Mouse (Mus musculus): ENCODE results near the gene Arhgef3. TPM values are rescaled to one million over a fixed set of nuclear protein-coding genes. Genes with fewer than 3 reads are reported as not detected.

Arhgef3 gene
- polyA plus RNA-seq, 1 experiment from 2014 or later, result 4.2 TPM

DNA sequence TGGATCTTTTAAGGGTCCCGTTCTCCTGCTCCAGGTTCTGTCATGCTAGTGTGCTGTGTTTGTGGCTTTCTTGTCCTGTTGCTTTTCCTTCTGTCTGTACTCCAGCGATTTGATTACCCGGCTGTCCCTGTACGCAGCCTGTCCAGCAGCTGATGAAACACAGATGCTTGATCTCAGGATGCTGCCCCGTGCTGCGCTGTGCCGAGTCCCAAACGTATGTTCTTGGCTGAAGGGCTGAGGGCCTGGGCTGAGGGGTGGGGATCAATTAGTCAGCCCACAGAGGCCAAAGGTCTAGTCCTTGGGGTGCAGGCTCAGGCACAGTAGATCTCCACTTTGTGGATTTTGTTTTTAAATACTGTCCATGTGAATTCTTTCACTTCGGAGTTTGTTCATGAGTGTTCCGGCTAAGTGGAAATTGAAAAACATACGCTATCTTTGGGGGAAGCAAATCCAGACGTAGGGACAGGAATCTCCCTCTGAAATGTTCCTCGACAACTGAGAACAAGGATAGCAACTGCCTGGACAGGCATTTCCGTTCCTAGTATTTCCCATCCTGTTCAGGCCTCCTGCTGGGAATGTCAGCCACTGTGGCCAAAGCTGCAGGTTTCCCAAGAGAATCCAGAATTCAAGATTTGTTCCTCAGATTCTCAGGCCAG, 56.6 kb downstream of the Arhgef3 start:
- Histone ChIP-seq H3K4me1 (no peaks in the 10 kb centered on the region), H3K9me3 (no peaks in the 10 kb centered on the region), H3K4me2 (replicated peaks) (no peak overlapping the region), H3K9ac (no peak overlapping the region), H3K4me3 (no peak overlapping the region), H3K27ac (no peak overlapping the region), H3K36me3 (no peaks in the 10 kb centered on the region), H3K27me3 (replicated peaks) (no peaks in the 10 kb centered on the region)
- ATAC-seq (ENCODE audit: low FRiP score, low read depth), result no peak
- 76% methylated on average over 14 of the region's 14 CpGs for WGBS

DNA sequence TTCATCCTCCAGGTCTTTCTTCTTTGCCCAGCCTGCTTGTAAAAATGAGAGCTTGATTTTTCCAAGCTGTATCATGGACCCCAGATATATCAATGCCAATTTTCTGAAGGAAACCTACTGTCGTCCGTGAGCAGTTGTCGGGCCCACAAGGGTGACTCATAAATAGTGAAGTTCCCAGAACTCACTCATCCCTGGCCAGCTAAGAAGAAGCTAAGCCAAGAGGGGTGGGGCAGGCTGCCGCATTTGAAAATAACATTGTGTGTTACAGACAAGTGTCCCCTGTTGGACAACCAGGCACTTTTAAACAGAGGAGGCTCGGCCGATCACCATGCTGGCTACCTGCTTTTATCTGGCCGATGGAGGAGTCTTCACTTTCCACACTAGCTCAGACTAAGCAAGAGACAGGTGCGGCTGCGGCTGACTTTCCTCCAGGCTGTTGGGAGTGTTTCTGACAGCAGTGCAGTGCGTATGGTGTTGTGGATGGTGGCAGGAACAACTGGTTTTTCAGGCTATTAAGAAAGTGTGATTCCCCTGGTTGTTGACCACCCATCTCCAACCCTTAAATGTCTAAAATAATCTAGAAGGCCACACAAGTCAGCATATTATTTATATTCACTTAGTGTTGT, 58.6 kb downstream of the Arhgef3 start:
- H3K9me3 ChIP-seq, result no peaks in the 10 kb centered on the region
- H3K4me3 ChIP-seq, result no peak overlapping the region
- no peak overlapping the region for H3K9ac ChIP-seq
- no peak overlapping the region for H3K4me2 ChIP-seq (replicated peaks)
- H3K27ac ChIP-seq, result no peak overlapping the region
- WGBS, result 93% methylated on average over 10 of the region's 10 CpGs
- no peaks in the 10 kb centered on the region for H3K4me1 ChIP-seq
- no peak for ATAC-seq (ENCODE audit: low FRiP score, low read depth)
- no peaks in the 10 kb centered on the region for H3K27me3 ChIP-seq (replicated peaks)
- H3K36me3 ChIP-seq, result no peaks in the 10 kb centered on the region

DNA sequence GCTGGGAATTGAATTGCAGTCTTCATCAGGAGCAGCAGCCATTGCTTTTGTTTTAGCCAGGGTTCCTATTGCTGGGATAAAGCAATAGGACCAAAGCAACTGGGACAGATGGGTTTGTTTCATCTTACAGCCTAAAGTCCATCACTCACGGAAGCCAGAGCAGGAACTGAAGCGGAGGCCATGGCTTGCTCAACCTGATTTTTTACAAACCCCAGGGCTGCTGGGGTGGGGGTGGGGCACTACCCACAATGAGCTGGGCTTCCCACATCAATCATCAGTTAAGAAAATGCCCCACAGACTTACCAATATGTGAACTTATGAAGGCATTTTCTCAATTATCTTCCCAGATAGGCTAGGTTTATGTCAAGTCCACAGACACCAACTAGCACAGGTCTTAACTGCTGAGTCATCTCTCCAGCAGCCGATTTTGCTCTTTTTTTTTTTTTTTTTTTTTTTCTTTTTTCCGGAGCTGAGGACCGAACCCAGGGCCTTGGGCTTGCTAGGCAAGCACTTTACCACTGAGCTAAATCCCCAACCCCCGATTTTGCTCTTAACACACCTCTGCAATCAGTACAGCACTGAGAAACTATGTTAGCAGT, 59.6 kb downstream of the Arhgef3 start:
- no peak for ATAC-seq (ENCODE audit: low FRiP score, low read depth)
- H3K4me2 ChIP-seq (replicated peaks), result no peak overlapping the region
- no peak overlapping the region for H3K4me3 ChIP-seq
- 72% methylated on average over 6 of the region's 6 CpGs for WGBS
- no peak overlapping the region for H3K9ac ChIP-seq
- no peaks in the 10 kb centered on the region for H3K27me3 ChIP-seq (replicated peaks)
- H3K27ac ChIP-seq, result no peak overlapping the region
- H3K4me1 ChIP-seq, result no peaks in the 10 kb centered on the region
- no peaks in the 10 kb centered on the region for H3K36me3 ChIP-seq
- no peaks in the 10 kb centered on the region for H3K9me3 ChIP-seq

DNA sequence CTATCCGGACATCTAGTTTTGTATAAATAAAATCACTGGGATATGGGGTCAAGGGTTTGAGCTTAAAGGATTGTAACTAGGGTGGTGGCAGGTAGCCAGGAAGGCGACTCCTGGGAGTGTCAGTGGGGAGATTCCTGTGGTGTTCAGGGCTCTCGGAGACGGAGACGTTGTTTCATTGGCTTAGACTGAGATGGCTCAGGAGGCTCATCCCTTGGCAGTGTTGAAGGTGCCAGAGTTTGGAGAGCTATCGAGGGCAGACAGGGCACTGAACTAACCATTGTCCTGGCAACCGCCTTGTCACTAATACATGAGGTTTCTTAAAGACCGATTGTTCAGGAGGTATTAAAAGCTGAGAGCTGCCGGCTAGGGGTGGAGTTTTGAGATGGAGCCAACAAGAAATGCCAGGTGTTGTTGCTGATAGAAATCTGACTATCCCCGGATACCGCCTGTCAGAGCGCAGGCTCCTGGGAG, 60.2 kb downstream of the Arhgef3 start:
- H3K4me2 ChIP-seq (replicated peaks), result no peak overlapping the region
- no peak overlapping the region for H3K9ac ChIP-seq
- ATAC-seq (ENCODE audit: low FRiP score, low read depth), result no peak
- H3K9me3 ChIP-seq, result no peaks in the 10 kb centered on the region
- no peaks in the 10 kb centered on the region for H3K27me3 ChIP-seq (replicated peaks)
- H3K36me3 ChIP-seq, result no peaks in the 10 kb centered on the region
- H3K27ac ChIP-seq, result no peak overlapping the region
- no peaks in the 10 kb centered on the region for H3K4me1 ChIP-seq
- 78% methylated on average over 12 of the region's 12 CpGs for WGBS
- no peak overlapping the region for H3K4me3 ChIP-seq

DNA sequence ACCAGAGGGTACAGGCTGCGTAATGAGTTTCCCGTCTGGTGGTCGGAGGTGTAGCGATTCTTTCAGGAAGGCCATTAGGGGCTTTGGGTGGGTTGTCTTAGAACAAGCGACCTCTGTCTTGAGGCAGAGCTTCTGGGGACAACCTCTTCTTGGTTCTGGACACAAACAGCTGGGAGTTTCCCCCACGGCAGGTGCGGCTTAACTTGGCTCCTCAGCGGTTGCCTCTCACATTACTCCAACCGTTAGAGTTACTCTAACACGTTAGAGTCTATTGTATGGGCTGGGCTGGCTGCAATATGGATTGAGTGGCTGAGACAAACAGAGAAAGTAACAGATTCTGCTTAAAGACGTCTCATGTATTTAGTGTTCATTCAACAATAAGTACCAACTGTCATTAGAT, 60.6 kb downstream of the Arhgef3 start:
- no peak for ATAC-seq (ENCODE audit: low FRiP score, low read depth)
- no peaks in the 10 kb centered on the region for H3K4me1 ChIP-seq

DNA sequence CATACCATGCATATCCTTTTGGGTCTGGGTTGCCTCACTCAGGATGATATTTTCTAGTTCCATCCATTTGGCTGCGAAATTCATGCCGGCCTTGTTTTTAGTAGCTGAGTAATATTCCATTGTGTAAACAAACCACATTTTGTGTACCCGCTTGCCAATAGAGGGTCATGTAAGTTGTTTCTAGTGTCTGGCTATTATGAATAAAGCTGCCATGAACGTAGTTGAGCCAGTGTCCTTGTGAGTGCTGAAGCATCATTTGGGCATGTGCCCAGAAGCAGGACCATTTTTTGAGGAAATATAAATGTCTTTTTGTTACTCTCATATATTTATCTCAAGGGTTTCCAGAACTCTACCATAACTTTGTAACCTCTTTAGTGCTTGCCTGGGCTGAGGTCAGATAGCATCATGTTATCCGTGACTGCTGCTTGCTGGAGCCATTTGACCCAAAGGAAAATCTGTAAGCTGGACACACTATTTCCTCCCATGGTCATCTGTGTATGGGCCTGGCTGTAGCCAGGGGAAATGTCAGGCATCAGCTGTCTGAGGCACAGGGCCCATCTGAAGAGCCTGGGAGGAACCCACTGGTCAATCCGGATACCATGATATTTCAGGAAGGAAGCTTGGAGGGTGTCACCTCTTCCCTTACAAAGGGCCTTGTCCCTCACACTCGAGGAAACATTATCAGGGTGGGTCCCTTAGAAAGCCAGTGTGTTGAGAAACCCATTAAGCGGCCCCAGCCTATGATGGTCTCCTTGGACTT, 63.3 kb downstream of the Arhgef3 start:
- H3K9me3 ChIP-seq, result no peaks in the 10 kb centered on the region
- no peak overlapping the region for H3K27ac ChIP-seq
- no peak for ATAC-seq (ENCODE audit: low FRiP score, low read depth)
- H3K4me3 ChIP-seq, result no peak overlapping the region
- H3K4me1 ChIP-seq, result no peaks in the 10 kb centered on the region
- H3K36me3 ChIP-seq, result no peaks in the 10 kb centered on the region
- no peak overlapping the region for H3K9ac ChIP-seq
- WGBS, result 88% methylated on average over 8 of the region's 8 CpGs
- H3K4me2 ChIP-seq (replicated peaks), result no peak overlapping the region
- no peaks in the 10 kb centered on the region for H3K27me3 ChIP-seq (replicated peaks)

More for the DNA sequence above, 60.6 kb downstream of the Arhgef3 start:
- no peaks in the 10 kb centered on the region for H3K9me3 ChIP-seq
- H3K4me3 ChIP-seq, result no peak overlapping the region
- H3K27me3 ChIP-seq (replicated peaks), result no peaks in the 10 kb centered on the region
- no peaks in the 10 kb centered on the region for H3K36me3 ChIP-seq
- WGBS, result 81% methylated on average over 11 of the region's 11 CpGs
- H3K4me2 ChIP-seq (replicated peaks), result no peak overlapping the region
- H3K27ac ChIP-seq, result no peak overlapping the region
- no peak overlapping the region for H3K9ac ChIP-seq

DNA sequence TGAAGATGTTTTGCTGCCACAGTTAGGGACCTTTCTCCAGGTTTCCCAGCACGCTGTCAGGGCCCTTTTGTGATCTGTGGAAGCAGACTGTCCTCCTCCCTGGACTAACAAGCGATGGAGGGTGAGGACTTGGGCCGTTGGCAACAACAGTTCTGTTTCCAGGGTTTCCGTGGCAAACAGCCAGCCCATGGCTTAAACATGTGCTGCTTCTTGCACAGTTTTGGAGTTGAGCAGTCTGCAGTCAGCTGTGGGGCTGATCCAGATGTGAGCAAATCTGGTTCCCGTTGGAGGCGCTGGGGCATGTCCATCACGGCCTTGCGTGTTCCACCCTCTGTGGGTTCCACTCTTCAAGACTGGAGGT, 63.8 kb downstream of the Arhgef3 start:
- Histone ChIP-seq H3K27ac (no peak overlapping the region), H3K27me3 (replicated peaks) (no peaks in the 10 kb centered on the region), H3K36me3 (no peaks in the 10 kb centered on the region), H3K4me2 (replicated peaks) (no peak overlapping the region), H3K9me3 (no peaks in the 10 kb centered on the region), H3K9ac (no peak overlapping the region), H3K4me3 (no peak overlapping the region), H3K4me1 (no peaks in the 10 kb centered on the region)
- ATAC-seq (ENCODE audit: low FRiP score, low read depth), result no peak
- WGBS, result 84% methylated on average over 8 of the region's 8 CpGs

DNA sequence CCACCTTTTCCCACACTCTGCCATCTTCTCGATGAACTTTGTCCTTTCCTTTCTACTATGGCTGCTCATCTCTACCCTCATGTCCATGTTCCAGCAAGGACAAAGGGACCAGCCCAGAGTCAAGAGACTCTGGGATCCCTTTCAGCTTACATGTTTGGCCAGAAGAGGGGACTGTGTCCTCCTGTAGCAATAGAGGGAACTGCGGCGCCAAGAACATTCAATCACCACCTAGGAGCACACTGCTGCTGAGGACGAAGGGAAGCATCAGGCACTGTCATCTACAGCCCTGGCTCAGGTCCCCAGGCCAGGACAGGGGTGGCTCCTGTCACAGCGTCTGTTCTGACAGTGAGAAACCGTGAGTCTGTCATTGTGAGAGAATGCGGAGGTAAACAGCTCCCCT, 65.1 kb downstream of the Arhgef3 start:
- no peak for ATAC-seq (ENCODE audit: low FRiP score, low read depth)

DNA sequence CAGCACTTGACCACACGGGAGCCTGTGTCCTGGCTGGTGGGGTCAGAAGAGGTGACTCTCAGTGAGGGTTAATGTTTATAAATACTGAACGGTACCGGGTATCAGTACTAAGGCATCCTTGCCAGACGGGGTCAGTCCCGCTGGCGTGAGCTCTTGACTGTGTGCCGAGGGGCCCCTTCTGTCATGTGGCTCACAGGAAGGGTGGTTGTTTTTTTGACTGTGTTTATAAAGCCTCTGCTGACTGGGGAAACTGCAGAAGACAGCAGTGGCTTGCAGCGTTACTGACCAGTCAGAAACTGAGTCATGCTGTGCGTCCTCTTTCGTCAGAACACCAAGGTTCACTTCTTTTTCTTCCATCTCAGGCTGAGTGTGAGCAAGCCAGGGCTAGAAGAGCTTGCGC, 67.4 kb downstream of the Arhgef3 start:
- WGBS, result 72% methylated on average over 11 of the region's 11 CpGs
- no peaks in the 10 kb centered on the region for H3K9me3 ChIP-seq

More for the DNA sequence above, 65.1 kb downstream of the Arhgef3 start:
- H3K9ac ChIP-seq, result no peak overlapping the region
- H3K27me3 ChIP-seq (replicated peaks), result no peaks in the 10 kb centered on the region
- no peak overlapping the region for H3K27ac ChIP-seq
- H3K4me1 ChIP-seq, result no peaks in the 10 kb centered on the region
- 90% methylated on average over 7 of the region's 7 CpGs for WGBS
- no peak overlapping the region for H3K4me2 ChIP-seq (replicated peaks)
- no peaks in the 10 kb centered on the region for H3K36me3 ChIP-seq
- no peaks in the 10 kb centered on the region for H3K9me3 ChIP-seq
- H3K4me3 ChIP-seq, result no peak overlapping the region

DNA sequence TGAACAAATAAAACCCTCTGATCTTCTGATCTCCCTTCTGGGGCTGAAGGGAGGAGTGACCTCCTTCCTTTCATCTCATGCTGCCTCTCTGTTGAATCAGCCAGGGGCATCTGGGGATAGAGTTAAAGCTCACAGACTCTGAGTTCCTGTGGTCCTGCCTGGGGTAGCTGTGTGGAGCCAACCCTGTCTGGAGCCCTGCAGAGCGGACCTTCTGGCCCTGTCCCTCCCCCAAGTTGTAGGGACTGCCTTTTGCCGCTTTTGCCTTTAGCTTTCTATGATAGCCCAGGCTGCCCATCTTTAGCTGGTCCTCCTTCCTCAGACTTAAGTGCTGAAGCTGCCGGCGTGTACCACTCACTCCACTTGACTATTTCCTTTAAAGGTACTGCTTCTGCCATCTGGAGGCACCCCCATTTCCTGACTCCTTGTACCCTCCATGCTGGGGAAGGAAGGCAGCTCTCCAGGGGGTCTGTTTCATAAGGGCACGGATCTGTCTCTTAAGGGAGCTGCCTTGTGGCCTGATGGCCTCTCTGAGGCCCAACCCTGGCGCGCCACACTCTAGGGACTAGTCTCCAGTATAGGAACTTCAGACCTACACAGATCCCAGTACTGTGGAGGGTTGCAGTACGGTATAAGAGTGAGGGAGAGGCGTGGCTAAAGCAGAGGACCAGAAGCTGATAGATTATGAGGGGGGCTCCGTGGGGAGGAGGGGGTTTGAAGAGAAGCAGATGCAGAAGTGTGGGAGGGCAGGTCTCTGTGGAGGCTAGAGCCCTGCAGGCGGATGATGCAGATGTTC, 68.1 kb downstream of the Arhgef3 start:
- WGBS, result 69% methylated on average over 11 of the region's 11 CpGs

More for the DNA sequence above, 67.4 kb downstream of the Arhgef3 start:
- Histone ChIP-seq H3K4me1 (no peaks in the 10 kb centered on the region), H3K27me3 (replicated peaks) (no peaks in the 10 kb centered on the region), H3K4me2 (replicated peaks) (no peak overlapping the region), H3K9ac (no peak overlapping the region), H3K36me3 (no peaks in the 10 kb centered on the region), H3K4me3 (no peak overlapping the region), H3K27ac (no peak overlapping the region)
- no peak for ATAC-seq (ENCODE audit: low FRiP score, low read depth)

DNA sequence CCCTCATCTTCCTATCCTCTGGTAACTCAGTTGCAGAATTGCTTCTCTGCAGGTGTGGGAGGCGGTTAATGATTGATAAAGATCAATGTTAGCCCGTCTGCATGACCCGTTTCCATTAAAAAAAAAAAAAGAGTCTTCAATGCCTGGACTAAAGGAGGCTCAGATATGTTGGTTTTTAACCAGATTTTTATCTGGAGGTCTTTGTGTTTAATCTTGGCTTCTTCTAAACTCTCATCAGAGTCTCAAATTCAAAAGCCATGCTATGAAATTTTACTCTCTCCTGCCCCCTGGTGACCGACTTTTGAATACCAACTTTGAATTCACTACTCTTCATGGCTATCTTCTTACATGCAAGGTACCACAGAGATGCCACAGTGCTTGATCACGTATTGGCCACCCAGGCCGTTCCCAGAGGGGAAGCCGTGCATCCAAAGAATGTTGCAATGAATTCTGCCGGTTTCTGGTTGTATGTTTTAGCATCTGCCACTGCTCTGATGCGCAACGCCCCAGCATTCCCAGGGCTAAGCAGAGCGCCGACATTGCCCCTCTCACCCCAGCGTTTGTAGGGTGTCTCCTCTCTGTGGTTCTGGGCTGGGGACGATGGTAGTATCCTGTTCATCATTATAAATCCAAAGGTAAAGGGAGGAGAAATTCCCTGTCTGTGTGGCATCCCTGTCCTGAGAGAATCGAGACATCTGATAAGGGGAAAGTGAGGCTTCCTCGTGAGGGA, 69.0 kb downstream of the Arhgef3 start:
- Histone ChIP-seq H3K36me3 (no peaks in the 10 kb centered on the region), H3K27me3 (replicated peaks) (no peaks in the 10 kb centered on the region), H3K9me3 (no peaks in the 10 kb centered on the region), H3K4me1 (no peaks in the 10 kb centered on the region), H3K4me3 (no peak overlapping the region), H3K9ac (no peak overlapping the region), H3K27ac (no peak overlapping the region), H3K4me2 (replicated peaks) (no peak overlapping the region)
- WGBS, result 67% methylated on average over 16 of the region's 16 CpGs
- ATAC-seq (ENCODE audit: low FRiP score, low read depth), result no peak

More for the DNA sequence above, 68.1 kb downstream of the Arhgef3 start:
- Histone ChIP-seq H3K27me3 (replicated peaks) (no peaks in the 10 kb centered on the region), H3K4me2 (replicated peaks) (no peak overlapping the region), H3K4me1 (no peaks in the 10 kb centered on the region), H3K36me3 (no peaks in the 10 kb centered on the region), H3K9me3 (no peaks in the 10 kb centered on the region), H3K27ac (no peak overlapping the region), H3K9ac (no peak overlapping the region), H3K4me3 (no peak overlapping the region)
- ATAC-seq (ENCODE audit: low FRiP score, low read depth), result no peak

Measured in neural tube, embryonic 12.5 days (tissue).